Mouse (Mus musculus) testis, postnatal 10 days (tissue): Measurements from ENCODE around the gene Mettl2.
"Not testable (repeated sequence)": the region's sequence is repeated elsewhere in the genome, so short reads cannot be mapped to it uniquely, and the experiment has no call there.

Experiments used
- DNase-seq: peaks from one replicate; pipeline ENCODE4 v3.0.0; 2021; ENCODE audit warnings: low spot score

Mettl2 gene

DNA sequence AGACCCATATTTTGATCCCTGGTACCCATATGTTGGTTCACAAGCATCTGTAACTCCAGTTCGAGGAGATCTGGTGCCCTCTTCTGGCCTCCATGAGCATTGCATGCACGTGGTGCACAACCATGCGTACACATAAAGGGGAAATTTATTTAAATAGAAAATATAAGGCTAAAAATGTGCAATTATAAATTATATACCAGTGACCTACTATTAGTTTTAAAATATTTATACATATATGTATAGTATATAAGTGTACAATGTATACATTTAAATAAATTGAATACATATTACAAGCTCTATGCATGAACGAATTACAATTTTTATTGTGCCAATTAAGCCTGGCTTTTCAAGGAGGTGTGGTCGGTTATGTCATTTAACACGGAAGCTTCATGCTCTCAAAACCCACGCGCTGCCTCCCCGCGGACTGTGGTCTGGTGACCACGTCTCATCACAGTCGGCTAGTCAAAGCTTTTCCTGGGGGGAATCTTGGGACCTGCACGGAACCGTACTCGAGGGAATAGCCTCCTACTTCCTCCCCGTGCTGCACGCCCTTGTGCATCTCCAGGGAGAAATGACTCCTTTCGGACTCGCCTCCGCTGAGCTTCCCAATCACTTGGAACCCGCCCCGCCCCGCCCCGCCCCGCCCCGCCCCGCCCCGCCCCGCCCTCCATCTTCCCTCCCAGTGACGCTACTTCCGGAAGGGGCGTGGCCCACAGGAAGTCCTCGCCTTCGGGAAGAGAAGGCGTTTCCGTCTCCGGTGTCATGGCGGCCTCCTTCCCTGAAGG lies at the start of gene Mettl2:
TSS of gene Mettl2 (plus strand) at position 691 of the 785 bp plus-strand sequence.
- DNase-seq: peak; percentile 90

DNA sequence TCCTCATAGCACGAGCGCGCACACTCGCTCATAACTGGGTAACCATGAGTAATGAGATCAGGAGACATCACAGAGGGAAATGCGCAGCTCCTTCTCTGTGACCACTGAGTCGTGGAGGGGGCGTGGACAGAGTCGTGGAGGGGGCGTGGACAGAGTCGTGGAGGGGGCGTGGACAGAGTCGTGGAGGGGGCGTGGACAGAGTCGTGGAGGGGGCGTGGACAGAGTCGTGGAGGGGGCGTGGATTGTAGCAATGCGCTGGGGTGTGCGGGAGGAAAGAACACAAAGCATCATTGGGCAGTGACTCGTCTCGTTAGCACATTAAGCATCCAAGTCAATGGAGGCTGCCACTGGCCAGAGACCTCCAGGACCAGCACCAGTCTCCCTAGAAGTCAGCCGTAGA lies 13.8 kb upstream of the Mettl2 start:
- not testable (repeated sequence) for DNase-seq

DNA sequence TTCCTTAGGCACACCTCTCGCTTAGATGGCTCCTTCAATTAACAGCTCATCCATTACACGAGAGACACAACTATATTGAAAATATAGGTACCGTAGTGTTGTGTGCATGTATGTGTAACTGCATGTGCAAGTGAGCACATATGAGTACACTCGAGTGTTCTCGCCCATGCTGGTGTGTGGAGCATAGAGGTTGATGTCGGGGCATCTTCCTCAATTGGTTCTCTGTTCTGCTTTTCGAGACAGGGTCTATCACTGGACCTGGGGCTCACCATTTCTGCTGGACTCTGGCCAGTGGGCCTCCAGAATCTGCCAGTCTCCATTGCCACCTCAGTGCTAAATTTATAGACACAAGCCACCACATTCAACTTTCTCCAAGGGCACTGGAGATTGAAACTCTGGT lies 8.4 kb upstream of the Mettl2 start:
- DNase-seq: no peak

DNA sequence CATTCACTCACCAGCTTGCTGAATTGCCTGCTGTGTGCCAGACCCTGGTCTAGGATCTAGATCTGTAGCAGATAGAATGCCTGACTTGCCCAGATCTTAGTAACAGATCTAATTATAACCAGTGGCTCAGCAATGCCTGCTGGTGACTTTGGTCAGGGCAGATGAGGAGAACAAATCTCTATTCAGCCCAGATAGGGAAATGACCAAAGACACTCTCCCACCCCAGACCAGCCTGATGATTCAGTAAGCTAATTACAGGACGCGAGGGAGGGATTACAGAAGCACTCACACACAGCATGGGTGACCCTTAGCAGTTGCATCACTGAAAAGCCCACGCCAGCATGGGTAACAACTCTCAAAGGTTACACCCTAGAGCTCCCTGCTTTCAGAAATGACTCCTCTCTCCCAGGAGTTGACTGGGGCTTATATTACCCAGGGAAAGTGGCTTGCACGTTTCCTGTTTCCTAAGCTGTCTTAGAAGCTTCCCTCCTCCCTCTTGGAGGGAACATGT lies 5.6 kb upstream of the Mettl2 start:
- no peak for DNase-seq

DNA sequence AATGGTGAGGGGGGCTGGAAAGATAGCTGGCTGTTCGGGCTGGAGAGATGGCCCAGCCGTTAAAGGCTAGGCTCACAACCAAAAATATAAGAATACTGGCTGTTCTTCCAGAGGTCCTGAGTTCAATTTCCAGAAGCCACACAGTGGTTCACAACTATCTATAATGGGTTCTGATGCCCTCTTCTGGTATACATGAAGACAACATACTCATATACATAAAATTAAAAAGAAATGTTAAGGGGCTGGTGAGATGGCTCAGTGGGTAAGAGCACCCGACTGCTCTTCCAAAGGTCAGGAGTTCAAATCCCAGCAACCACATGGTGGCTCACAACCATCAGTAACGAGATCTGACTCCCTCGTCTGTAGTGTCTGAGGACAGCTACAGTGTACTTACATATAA lies 4.4 kb upstream of the Mettl2 start:
- DNase-seq: not testable (repeated sequence)

DNA sequence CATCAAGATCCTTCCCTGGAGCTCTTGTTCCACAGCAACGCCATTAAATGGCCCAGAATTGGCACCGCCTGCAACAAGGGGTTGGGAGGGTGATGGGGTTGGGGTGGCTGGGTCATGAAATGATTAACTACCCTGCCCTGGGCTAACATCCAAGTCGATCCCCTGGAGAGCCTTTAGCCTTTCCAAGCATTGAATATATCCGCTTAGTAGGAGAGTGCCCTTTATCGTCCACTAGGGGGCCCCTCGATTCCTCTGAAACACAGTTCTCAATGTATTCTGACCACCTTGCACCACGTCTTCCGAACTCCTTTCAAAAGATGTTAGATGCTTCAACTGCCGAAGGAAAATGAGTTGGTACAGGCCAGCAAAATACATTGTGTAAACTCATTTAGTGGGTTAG lies 2.2 kb upstream of the Mettl2 start:
- peak; percentile 64 for DNase-seq

DNA sequence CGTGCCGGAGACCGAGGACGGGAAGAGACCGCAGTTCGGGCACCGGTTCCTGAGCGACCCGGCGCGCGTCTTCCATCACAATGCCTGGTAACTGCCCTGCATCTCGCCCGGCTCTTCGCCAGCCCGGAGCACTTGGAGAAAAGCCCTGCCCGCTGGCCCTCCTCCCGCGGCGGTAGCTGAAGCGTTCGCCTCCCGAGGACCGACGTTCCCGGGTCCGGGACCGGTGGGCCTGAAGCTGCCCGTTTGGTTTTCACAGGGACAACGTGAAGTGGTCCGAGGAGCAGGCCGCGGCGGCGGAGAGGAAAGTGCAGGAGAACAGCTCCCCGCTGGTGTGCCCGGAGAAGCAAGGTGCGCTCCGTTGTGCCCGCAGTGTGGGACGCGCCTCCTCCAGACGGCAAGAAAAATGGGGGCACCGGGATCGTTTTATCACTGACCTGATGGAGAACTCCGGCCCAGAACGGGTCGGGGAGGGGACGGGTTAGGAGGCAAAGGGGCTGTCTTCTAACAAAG lies 350 bp downstream of the Mettl2 start:
- DNase-seq: no peak

DNA sequence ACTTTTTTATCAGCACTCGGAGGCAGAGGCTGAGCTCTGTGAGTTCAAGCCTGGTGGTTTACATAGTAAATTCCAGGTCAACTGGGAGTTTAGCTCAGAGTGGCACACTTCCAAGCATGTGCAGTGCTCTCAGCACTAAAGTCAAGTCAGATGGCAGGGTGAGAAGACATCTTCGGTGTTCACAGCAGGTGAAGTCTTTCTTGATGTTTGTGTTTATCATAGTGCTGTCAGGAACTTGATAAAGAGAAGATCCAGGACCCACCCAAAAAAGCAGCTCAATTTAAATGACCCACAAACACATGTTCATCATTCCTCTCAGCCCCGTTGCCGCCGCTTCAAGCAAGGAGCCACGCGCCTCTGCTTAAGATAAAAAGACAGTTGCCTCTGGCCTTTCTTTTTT lies 9.5 kb downstream of the Mettl2 start:
- no peak for DNase-seq

DNA sequence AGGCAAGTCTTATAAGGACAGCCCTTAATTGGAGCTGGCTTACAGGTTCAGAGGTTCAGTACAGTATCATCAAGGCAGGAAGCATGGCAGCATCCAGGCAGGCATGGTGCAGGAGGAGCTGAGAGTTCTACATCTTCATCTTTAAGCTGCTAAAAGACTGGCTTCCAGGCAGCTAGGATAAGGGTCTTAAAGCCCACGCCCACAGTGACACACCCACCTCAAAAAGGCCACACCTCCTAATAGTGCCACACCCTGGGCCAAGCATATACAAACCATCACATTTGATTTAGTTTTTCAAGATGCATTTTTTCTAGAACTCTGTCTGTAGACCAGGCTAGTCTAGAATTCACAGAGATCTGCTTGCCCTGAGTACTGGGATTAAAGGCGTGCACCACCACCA lies 11.0 kb downstream of the Mettl2 start:
- DNase-seq: not testable (repeated sequence)

DNA sequence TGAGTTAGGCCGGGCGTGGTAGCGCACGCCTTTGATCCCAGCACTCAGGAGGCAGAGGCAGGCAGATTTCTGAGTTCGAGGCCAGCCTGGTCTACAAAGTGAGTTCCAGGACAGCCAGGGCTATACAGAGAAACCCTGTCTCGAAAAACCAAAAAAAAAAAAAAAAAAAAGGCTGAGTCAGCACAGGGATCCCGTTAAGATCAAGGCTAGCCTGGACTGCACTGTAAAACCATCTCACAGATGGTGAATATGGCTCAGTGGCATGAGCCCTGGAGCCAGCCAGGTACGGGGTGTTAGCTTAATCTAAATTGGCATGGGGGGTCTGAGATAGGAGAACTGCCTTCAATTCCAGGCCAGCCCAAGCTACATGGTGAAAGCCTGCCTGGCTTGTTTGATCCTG lies 14.3 kb downstream of the Mettl2 start:
- not testable (repeated sequence) for DNase-seq

DNA sequence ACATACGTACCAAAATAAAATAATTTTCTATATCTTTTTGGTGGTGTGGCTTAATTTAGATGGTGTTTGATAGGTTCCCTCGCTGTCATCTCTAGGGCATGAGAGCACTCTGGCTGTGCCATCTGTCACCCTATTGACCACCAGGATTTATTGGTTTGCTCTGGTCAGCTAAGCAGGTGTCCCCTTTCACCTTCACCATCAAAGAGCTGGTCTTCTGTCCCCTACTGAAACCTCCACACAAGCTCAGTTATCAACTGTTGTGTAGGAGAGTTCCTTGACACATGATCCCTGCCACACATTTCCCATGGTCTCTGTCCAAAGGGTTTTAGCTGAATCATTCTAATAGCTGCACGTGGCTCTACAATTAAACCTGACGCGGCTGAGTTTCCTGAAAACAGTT lies 14.9 kb downstream of the Mettl2 start:
- DNase-seq: no peak

DNA sequence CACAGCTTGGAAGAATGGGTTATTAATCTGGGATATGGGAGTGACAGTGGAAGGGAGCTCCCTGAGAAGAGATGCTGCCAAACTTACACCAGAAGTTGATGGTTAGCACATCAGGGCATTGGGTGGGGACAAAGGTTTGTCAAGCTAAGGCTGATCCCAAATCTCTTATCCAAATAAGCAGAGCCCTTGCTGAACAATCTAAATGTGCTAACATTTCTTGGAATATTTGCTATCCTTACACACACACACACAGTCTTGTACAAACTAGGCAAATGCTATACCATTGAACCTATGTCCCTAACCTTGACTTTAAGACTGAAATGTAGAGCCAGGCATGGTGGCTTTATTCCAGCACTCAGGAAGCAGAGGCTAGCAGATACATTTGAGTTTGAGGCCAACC lies 17.3 kb downstream of the Mettl2 start:
- DNase-seq: no peak

DNA sequence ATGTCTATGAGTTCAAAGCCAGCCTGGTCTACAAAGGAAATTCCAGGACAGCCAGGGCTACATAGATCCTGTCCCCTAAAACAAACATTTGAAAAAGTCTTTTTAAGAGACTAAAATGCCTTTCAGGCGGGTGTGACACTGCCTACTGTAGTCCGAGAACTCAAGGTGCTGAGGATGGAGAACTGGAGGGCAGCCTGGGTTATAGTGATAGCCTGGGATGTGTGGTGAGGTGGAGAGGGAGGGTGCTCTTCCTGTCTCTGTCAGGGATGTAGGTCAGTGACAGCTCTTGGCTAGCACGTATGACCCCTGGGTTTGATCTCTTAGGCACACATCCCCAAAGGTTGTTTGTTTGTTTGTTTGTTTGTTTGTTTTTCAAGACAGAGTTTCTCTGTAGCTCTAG lies 17.9 kb downstream of the Mettl2 start:
- no peak for DNase-seq

DNA sequence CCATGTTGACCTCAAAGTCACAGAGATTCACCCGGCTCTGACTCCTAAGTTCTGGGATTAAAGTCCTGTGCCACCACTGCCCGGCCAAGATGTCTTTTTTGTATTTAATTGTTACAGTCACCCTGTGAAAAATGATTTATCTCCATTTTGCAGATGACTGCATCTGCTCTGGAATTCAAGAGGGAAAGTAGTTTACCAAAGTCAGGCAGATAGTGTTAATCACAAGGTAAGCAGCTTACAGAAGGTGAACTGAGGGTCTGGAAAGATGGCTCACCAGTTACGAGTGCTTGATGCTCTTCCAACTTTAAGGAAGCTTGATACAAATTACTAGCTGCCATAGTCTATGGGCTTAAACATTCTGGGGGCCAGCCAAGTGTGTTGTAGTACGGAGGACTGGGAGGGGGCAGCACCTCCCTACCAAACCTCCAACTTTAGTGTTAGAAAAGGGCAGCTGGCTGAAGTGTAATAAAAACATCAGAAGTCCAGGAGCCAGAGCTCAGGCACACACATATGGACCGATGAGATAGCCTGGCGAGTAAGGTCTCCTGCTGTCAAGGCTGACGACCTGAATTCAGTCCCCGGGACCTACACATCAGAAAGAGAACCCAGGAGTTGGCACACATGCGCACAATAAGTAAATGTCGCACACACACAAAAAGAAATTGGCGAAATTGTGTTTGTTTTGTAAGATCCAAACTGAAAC lies 18.4 kb downstream of the Mettl2 start:
- DNase-seq: no peak

DNA sequence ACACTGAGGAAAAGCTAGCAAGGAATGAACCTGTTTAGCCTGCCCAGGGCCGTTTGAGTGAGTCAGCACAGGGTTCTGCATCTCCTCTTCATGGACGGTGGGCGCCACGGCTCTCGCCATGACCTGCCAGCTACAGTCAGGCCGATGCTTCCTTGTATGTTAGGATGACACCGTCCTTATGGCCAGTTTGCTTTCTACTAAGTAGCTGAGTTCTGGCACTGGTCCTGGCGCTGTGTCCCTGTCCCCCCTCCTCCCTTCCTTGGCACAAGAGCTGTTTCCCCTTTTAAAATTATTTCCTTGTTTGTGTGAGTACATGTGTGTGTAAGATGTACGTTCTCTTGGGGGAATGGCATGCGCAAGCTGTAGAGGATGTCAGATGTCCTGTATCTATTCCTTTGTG lies 19.0 kb downstream of the Mettl2 start:
- DNase-seq: no peak

DNA sequence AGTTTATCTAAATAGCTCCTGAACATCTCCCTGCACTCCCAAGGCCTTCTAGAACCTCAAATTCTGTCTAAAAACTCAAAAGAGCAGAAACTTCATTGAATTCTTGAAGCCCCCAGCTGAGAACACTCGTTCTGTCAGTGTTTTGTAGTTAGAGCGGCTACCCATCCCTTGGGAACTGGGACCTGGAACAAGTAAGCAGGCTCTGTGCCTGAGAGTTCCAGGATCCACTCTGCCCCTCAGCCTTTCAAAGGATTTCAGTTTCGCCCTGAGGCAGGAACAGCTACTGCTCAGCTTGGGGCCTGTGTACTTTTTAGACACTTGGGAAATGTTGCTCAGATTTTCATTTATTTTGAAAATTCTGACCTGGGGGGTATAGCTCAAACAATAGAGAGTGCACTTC lies 20.4 kb downstream of the Mettl2 start, which contains the start of gene Gm10842:
TSS of gene Gm10842 (plus strand) at position 301 of the 400 bp plus-strand sequence.
- DNase-seq: no peak

DNA sequence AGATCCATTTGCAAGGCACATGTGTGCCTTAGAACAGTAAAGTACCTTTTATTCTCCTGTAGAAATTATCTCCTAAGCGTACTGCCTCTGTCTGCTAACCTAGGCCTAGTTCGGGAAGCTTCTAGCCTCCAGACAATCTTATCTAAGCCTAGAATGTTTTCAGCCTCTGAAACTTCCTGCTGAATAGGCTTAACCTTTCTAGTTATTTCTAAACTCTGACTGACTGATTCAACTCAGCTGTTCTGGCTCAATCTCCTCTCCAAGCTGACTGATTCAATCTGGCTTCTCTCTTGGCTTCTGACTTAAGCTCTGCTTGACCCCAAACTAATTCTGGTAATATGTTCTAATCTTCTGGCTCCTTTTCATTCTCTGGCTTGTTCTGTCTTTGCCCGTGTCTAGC lies 23.1 kb downstream of the Mettl2 start:
- no peak for DNase-seq

DNA sequence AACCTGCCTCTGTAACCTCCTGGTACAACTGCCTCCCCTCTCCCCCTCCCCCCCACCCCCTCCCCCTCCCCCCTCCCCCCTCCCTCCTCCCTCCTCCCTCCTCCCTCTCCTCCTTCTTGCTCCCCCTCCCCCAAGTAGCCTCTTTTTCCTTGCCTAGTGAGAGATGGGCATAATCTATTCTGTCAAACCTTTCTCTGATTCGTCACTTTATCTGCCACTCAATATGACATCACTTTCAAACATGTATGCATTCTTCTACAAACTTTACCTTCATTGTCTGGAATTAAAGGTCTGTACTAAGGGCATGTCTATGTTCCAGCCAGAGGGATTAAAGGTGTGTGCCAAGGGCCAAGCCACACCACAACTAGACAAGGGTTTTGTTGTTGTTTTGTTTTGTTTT lies 23.5 kb downstream of the Mettl2 start:
- DNase-seq: no peak

DNA sequence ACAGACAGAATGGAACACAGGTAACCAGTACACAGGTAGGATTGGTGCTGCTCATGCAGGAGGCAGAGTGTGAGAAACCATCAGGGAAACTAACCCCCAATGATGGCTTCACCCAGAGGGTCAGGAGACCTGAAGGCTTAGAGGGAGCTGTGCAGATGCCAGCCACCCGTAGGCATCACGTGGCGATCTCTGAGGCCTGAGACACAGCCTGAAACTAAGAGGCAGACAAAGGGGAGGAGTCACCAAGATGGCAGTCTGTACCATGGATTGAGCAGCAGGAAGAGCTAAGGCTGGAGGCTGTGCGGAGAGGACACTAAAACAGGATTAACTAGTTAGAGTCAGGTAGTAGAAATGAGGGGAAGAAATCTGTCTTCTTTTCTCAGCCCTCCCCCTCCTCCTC lies 24.5 kb downstream of the Mettl2 start:
- DNase-seq: no peak

DNA sequence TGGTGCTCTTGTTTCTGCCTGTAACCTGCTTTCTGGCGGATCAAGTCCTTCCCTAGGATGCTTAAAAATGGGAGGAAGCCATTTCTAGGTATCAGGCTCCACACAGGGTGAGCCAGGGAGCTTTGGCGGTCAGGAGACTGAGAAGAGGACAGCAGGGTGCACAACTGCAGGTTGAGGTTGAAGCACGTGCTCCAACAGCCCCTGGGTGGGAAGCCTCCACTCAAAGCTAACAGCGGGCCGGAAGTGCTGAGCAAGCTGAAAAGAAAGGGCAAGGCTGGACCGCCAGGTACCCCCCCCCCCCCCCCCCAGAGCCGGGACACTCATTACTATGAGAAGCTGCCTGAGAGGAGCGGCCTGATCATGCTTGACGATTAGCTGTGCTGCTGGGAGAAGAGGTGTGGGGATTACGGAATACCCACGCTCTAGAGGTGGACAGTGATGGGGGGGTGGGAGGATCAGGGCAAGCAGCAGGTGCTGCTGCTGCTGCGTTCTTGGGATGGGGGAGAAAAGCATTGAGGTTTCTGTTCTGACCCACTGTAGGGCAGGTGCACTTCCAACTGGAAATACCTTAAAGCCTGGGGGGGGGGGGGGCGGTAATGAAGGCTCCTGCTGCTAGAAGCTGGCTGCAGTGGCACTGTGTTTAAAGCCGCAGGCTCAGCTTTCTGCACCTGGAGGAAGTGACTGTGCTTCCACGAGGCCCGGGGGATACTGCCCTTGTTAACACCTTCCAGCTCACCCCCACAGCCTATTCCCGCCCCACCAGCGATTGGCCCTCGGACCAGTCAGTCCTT lies 25.2 kb downstream of the Mettl2 start:
- DNase-seq: no peak

DNA sequence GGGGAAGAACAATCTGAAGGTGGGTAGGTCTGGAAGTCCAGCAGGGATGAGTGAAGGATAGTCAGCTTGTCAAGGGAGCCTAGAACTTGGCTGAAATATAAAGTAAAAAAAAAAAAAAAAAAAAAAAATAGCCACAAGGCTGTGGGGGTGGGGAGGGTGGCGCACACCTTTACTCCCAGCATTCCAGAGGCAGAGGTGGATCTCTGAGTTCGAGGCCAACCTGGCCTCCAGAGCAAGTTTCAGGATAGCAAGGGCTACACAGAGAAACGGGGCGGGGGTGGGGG lies 25.7 kb downstream of the Mettl2 start:
- DNase-seq: no peak

DNA sequence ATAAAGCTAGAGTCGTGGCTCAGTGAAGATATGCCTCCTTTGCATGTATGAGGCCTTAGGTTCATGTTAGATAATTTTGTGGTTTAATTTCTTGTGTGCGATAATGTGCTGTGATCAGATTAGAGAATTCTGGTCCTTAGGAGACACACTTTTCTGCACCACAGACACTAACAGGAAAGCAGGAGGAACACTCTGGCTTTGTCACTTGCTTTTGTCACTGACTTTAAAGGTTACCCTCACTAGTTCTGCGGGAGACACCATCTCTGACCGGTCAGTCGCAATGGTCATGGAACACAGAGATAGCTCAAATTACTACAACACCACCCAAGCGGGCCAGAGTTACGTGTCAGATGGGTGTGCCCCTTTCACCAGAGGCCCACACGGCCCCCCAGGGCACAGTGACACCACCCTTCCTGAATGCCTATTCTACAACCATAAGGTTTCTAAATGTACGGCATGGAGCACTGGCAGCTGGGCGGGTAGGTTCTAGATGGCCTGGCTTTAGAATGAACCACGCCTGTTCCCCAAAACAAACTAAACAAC lies 26.2 kb downstream of the Mettl2 start:
- no peak for DNase-seq
